Mouse (Mus musculus): ENCODE measurements around the gene Kpna6.
"Not testable (repeated sequence)": the region's sequence is repeated elsewhere in the genome, so short reads cannot be mapped to it uniquely, and the experiment has no call there.

The Kpna6 gene

GRCm38 (mm10) chr4:129672083-129672877 lies at the start of gene Kpna6:
Kpna6 (minus strand) TSS chr4:129672767.
- peak; percentile 90 for DNase-seq (ENCODE audit: extremely low spot score)

DNA sequence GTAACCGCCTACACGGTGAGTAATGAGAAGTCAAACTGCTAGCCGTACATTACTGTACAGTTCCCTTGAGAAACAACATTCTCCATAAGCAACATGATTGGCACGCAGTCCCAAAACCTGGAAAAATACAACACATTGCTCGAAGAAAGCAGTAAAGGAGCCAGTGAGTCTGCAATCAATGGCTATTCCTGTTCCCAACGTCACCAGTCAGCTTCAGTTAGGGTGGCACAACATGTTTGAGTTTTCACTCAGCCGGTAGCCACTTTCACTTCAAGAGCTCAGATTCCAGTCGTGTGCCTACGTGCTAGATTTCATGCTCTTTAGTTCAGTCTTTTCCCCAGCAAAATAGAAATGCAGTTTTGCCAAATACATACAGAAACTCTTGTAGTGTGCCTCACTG lies 43.7 kb upstream of the Kpna6 start:
- no peak for DNase-seq (ENCODE audit: extremely low spot score)

GRCm38 (mm10) chr4:129709486-129710129 lies 37.0 kb upstream of the Kpna6 start:
- no peak for DNase-seq (ENCODE audit: extremely low spot score)

- DNase-seq (ENCODE audit: extremely low spot score), result no peak
These were observed 34.2 kb upstream of the Kpna6 start for GRCm38 (mm10) chr4:129706750-129707149.

DNA sequence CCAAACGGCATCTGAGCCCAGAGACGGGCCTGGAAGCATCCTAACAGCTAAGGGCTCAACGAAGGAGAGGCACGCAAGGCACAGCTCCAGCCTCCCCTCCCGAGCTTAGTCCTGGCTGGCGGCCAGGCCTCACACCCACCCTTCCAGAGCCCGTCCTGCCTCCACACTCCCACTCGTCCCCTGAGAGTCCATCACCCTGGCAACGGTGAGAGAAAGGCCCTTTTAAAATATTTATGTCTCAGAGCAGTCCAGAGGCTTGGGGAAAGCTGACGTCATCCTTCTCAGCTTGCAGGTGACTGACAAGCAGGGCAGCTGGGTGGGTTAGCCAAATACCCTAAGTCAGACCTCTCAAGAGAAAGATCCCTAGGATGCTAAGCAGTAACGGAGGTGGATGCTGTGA lies 29.9 kb upstream of the Kpna6 start:
- DNase-seq (ENCODE audit: extremely low spot score), result no peak

GRCm38 (mm10) chr4:129701503-129702377 lies 29.2 kb upstream of the Kpna6 start:
- DNase-seq (ENCODE audit: extremely low spot score), result peak; percentile 83

- DNase-seq (ENCODE audit: extremely low spot score), result not testable (repeated sequence)
These were observed 28.1 kb upstream of the Kpna6 start for GRCm38 (mm10) chr4:129700661-129701060.

DNA sequence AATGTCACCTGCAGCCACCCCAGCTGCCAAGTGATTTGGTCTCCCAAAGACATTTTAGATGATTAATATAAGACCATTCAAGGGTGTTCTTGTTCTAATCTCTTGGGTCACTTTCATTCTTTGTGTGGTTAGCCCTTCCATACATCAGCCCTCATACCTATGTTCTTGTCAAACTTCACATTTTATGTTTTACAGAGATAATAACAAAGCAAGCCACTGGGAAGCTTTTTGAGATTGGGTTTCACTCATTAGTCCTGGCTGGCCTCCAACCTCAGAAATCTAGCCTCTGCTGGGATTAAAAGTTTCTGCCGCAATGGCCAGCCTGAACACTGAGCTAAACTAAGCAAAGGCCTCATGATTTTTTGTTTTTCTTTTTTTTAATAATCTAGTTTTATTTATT lies 27.6 kb upstream of the Kpna6 start:
- DNase-seq (ENCODE audit: extremely low spot score), result no peak

- DNase-seq (ENCODE audit: extremely low spot score), result peak; percentile 36
These were observed 24.6 kb upstream of the Kpna6 start for GRCm38 (mm10) chr4:129697191-129697590.

DNA sequence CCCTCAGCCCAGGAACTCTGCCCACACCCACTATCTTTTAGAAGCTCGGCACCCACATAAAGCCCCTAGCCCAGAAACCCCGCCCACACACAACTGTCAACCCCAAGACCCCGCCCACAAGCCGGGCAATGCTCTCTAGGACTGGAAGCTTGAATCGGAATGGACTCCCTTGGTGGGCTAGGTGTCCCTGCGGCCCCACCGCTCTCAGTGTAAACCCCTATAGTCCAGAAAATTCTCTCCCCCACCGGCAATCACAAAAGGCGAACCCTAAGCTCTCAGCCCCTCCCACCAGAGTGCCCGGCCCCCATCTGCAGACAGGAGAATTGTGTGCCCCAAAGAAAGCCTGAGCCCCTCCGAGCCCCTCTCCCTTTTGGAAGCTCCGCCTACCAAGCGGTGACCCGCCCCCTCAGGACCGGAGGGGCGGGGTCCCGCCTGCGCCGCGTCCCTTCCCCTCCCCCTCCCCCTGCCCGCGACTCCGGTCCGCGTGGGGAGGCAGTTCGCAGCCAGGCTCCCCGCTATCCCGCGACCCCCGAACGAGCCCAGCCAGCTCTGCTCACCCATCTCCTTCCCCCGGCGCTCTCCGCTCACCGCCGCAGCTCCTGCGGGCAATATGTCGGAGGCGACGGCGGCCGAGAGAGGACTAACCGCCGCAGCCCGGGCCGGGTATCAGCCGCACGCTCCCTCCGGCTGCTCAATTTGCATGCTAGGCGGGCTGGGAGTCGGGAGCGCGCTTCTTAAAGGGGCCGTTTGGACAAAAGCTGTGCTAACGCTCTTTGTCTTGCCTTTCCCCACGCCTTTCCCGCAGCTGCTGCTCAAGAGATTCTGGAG lies 23.8 kb upstream of the Kpna6 start, which contains the start of gene Tmem39b:
Gene Tmem39b (minus strand): TSS at position 681 of the 828 bp plus-strand sequence.
- peak; percentile 95 for DNase-seq (ENCODE audit: extremely low spot score)

GRCm38 (mm10) chr4:129695815-129696157 lies 23.2 kb upstream of the Kpna6 start:
- DNase-seq (ENCODE audit: extremely low spot score), result no peak

GRCm38 (mm10) chr4:129684531-129684930 lies 12.0 kb upstream of the Kpna6 start:
- DNase-seq (ENCODE audit: extremely low spot score), result no peak

DNA sequence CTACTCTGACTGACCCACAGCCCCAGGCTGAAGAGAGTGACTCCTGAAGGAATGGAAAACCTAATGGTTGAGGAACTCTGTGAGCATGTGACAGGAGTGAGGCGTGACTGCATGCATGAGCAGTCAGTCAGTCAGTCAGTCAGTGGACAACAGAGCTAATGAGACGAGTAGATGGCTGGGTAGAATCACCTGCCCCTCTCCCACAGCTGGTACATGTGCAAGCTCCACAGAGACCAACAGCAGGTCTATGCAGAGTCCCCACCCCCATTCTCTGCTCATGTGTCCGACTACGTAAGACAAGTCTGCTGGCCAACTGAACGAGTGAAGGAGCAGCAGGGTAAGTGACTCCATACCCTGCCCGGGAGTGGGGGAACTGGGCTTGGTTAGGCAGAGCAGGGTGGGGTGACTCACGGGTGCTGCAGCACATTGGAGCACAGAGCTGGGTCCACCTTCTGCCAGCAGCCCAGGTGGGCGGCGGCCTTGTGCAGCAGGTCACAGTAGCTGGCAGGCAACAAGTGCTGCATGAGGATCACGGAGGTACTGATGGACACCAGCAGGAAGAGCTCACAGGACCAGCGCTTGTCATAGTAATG lies 11.4 kb upstream of the Kpna6 start:
- no peak for DNase-seq (ENCODE audit: extremely low spot score)

DNA sequence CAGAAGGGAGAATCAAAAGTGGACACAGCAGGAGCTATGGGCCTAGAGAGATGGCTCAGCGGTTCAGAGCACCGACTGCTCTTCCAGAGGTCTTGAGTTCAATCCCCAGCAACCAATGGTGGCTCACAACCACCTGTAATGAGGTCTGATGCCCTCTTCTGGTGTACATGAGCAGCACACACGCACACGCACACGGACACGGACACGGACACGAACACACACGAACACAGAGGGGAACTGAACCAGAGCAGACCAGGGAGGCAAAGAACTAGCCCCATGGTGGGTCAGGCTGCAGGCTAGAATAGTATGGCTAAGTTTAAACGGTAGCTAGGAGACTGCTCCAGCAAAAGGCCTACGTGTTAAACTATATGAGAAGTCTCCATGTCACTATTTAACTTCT lies 9.3 kb upstream of the Kpna6 start:
- DNase-seq (ENCODE audit: extremely low spot score), result no peak

GRCm38 (mm10) chr4:129672878-129673449 lies 397 bp upstream of the Kpna6 start:
- DNase-seq (ENCODE audit: extremely low spot score), result no peak

- DNase-seq (ENCODE audit: extremely low spot score), result peak; percentile 54
These were observed 980 bp downstream of the Kpna6 start for GRCm38 (mm10) chr4:129671491-129672082.

- DNase-seq (ENCODE audit: extremely low spot score), result no peak
These were observed 10.2 kb downstream of the Kpna6 start for GRCm38 (mm10) chr4:129662255-129662813.

DNA sequence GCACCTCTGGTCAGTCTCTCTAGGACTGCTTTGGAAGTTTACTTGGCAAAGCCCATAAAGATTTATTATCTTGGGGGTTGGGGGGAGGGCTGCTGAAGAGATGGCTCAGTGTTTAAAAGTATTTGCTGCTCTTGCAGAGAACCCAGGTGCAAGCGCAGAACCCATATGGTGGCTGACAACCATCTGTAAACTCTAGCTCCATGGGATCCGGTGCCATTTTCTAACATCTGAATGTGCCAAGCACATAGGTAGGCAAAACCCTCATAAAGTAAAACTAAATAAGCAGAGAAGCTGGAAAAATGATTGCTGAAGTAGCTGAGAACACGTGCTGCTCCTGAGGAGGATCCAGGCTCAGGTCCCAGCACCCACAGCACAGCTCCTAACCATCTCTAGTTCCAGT lies 11.0 kb downstream of the Kpna6 start:
- no peak for DNase-seq (ENCODE audit: extremely low spot score)

DNA sequence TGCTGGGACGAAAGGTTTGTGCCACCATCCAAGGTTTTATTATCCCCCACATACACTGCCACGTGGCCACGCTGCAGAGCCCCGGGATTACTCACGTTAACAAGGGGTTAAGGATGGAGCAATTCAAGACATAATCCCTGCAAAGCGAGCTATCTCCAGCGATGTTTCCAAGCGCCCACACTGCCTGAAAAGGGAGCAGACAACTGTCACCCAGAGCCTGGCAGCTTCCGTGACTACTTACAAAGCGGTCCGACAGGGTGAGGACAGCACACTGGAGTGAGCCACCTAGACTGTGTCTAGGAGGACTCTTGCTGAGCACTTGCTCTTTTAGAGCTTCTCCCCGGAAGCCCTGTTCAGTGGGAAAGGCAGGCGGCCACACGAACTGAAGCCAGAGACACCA lies 17.8 kb downstream of the Kpna6 start:
- DNase-seq (ENCODE audit: extremely low spot score), result no peak

DNA sequence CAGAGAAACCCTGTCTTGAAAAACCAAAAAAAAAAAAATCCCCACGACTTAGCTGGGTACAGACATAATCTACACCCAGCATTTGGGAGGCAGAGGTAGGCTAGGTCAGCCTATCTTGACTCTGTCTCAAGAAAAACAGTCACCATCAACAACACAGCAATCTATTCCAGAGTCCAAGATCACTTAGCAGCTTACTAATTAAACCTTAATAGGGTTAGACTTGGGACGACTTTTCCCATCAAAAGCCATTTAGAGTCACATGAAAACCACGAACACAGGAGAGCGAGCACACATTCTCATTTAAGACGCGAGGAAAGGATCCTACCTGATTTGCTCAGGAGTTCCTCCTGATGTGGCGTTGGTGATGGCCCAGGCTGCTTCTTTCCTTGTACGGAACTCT lies 22.2 kb downstream of the Kpna6 start:
- DNase-seq (ENCODE audit: extremely low spot score), result no peak
